Mouse (Mus musculus): ENCODE data around the gene Epb41l4b. TPM values are rescaled to one million over a fixed set of nuclear protein-coding genes. Genes with fewer than 3 reads are reported as not detected.

Gene Epb41l4b
- total and polyA plus RNA-seq, 2 experiments from 2014 or later: 1.8 to 6.2 TPM

DNA sequence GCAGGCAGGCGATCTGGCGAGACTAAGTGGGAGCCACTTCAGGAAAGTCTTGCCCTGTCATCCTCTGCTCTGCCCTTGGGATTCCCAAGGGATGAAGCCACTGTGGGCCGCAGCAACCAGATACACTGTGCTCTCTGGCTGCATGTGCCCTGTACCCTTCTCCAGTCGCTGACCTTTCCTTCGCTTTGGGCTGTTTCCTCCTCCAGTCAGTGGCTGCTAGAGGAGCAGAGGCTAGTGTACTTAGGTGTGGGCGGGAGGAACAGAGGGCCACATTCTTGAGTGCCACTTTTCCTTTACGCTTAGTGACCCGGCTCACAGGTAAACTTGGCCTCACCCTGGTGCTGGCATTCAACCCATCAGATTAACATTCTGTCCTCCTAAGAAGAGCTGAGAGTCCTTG, 10.6 kb upstream of the Epb41l4b start:
- Histone ChIP-seq H3K4me3 (ENCODE audit: low read depth, low read length) (no peak overlapping the region), H3K36me3 (ENCODE audit: insufficient read depth) (no peaks in the 10 kb centered on the region), H3K9ac (no peak overlapping the region), H3K4me2 (ENCODE audit: low read depth) (peak overlapping the region; percentile 21; the same call in 1 of the 2 replicates), H3K27me3 (ENCODE audit: insufficient read depth, low read length) (no peaks in the 10 kb centered on the region), H3K9me3 (ENCODE audit: low read length) (no peaks in the 10 kb centered on the region), H3K4me1 (ENCODE audit: insufficient read depth) (no peaks in the 10 kb centered on the region), H3K27ac (ENCODE audit: low read depth, low read length) (no peak overlapping the region)
- DNase-seq: no peak
- TF ChIP-seq CTCF (IDR thresholded peaks at IDR 0.05; ENCODE audit: low read depth): no peak
- ATAC-seq: no peak
- 41% methylated on average over 8 of the region's 8 CpGs for WGBS

- WGBS: 3% methylated on average over 9 of the region's 9 CpGs
- ATAC-seq (peak; percentile 20; the same call in 1 of the 2 replicates), DNase-seq (no peak)
- H3K9ac ChIP-seq: no peak overlapping the region
- H3K27me3 ChIP-seq (ENCODE audit: insufficient read depth, low read length): no peaks in the 10 kb centered on the region
- peak overlapping the region; percentile 21; the same call in 1 of the 2 replicates for H3K4me2 ChIP-seq (ENCODE audit: low read depth)
- no peak overlapping the region for H3K4me3 ChIP-seq (ENCODE audit: low read depth, low read length)
- H3K9me3 ChIP-seq (ENCODE audit: low read length): no peaks in the 10 kb centered on the region
- no peak for TF ChIP-seq CTCF (IDR thresholded peaks at IDR 0.05; ENCODE audit: low read depth)
- no peaks in the 10 kb centered on the region for H3K4me1 ChIP-seq (ENCODE audit: insufficient read depth)
- H3K27ac ChIP-seq (ENCODE audit: low read depth, low read length): no peak overlapping the region
- H3K36me3 ChIP-seq (ENCODE audit: insufficient read depth): no peaks in the 10 kb centered on the region
Observed at GRCm38 (mm10) chr4:57153068-57153835, 10.0 kb upstream of the Epb41l4b start.

GRCm38 (mm10) chr4:57148182-57148581, 4.9 kb upstream of the Epb41l4b start:
- Histone ChIP-seq H3K4me3 (ENCODE audit: low read depth, low read length) (no peak overlapping the region), H3K36me3 (ENCODE audit: insufficient read depth) (no peaks in the 10 kb centered on the region), H3K4me2 (ENCODE audit: low read depth) (no peak overlapping the region), H3K27me3 (ENCODE audit: insufficient read depth, low read length) (0 out of 2 replicates have a peak, but pooled peaks cover 11% of the 10 kb centered on the region), H3K4me1 (ENCODE audit: insufficient read depth) (no peaks in the 10 kb centered on the region), H3K9me3 (ENCODE audit: low read length) (no peaks in the 10 kb centered on the region), H3K27ac (ENCODE audit: low read depth, low read length) (no peak overlapping the region), H3K9ac (no peak overlapping the region)
- WGBS: 68% methylated on average over 3 of the region's 3 CpGs
- DNase-seq (no peak), ATAC-seq (no peak)
- TF ChIP-seq CTCF (IDR thresholded peaks at IDR 0.05; ENCODE audit: low read depth): no peak

DNA sequence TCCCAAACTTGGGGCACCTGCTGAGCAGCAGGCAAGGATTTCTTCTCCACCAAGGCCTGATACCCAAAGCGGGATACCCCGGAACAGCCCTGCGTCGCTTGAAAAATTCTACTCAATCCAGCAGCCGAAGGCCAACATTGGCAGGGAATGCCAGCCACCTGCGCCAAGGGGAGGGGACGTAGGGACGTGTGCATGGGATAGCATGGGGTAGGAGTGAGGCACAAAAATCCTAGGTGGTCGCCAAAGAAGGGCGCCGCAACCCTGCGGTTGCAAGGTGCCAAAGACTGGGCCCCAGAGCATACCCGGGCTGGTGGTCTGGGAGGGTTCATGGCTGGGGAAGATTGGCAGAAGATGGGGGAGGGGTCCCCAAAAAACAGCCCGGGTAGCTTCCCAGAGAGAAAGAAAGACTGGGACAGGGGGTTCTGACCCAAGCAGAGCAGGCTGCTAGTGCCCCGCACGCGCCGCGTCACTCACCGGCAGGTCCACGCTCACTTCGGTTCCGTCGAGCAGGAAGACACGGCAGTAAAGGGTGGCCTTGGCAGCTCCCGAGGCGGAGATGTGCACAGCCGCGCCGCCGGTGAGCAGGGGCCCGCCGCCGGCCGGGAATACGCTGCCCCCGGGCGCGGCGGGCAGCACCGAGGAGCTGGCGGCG, 737 bp downstream of the Epb41l4b start:
- under 1% methylated on average over 35 of the region's 43 CpGs for WGBS
- no peak overlapping the region for H3K27ac ChIP-seq (ENCODE audit: low read depth, low read length)

DNA sequence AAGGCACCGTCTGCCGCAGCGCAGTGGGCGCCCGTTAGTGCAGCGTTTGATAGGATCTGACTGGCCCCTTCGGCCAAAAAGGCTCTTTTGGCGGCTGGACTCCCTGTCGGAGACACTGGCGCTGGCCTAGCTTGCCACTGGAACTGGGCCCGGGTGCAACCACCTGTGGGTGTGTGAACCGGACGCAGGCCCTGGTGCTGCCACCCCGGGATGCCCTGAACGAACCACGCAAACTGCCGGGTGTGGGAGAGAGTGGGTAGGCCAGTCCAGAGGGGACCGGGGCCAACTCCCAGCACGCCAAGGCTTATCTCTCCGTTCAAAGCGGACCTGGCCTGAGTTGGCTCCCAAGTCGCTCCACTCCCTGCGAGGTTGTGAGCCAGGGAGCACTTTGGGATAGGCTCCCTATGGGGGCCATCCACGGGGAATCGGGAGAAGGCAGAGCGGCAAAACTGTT, 1.3 kb downstream of the Epb41l4b start:
- H3K4me3 ChIP-seq (ENCODE audit: low read depth, low read length): peak overlapping the region; percentile 76
- TF ChIP-seq CTCF (IDR thresholded peaks at IDR 0.05; ENCODE audit: low read depth): no peak
- H3K27me3 ChIP-seq (ENCODE audit: insufficient read depth, low read length): peaks cover 31% of the 10 kb centered on the region
- ATAC-seq (no peak), DNase-seq (no peak)
- H3K4me2 ChIP-seq (ENCODE audit: low read depth): peak overlapping the region; percentile 79
- no peak overlapping the region for H3K27ac ChIP-seq (ENCODE audit: low read depth, low read length)
- H3K4me1 ChIP-seq (ENCODE audit: insufficient read depth): peaks cover 3% of the 10 kb centered on the region; the same call in 1 of the 2 replicates
- 5% methylated on average over 26 of the region's 26 CpGs for WGBS
- no peaks in the 10 kb centered on the region for H3K36me3 ChIP-seq (ENCODE audit: insufficient read depth)
- H3K9ac ChIP-seq: peak overlapping the region; percentile 62; the same call in 1 of the 2 replicates
- H3K9me3 ChIP-seq (ENCODE audit: low read length): no peaks in the 10 kb centered on the region

More for the DNA sequence above, 737 bp downstream of the Epb41l4b start:
- ATAC-seq: peak; percentile 10
- Histone ChIP-seq H3K36me3 (ENCODE audit: insufficient read depth) (no peaks in the 10 kb centered on the region), H3K9ac (peak overlapping the region; percentile 62), H3K4me2 (ENCODE audit: low read depth) (peak overlapping the region; percentile 79), H3K4me3 (ENCODE audit: low read depth, low read length) (peak overlapping the region; percentile 76), H3K4me1 (ENCODE audit: insufficient read depth) (peaks cover 3% of the 10 kb centered on the region; the same call in 1 of the 2 replicates), H3K27me3 (ENCODE audit: insufficient read depth, low read length) (peaks cover 31% of the 10 kb centered on the region), H3K9me3 (ENCODE audit: low read length) (no peaks in the 10 kb centered on the region)
- peak; percentile 24 for DNase-seq
- TF ChIP-seq CTCF (IDR thresholded peaks at IDR 0.05; ENCODE audit: low read depth): no peak

DNA sequence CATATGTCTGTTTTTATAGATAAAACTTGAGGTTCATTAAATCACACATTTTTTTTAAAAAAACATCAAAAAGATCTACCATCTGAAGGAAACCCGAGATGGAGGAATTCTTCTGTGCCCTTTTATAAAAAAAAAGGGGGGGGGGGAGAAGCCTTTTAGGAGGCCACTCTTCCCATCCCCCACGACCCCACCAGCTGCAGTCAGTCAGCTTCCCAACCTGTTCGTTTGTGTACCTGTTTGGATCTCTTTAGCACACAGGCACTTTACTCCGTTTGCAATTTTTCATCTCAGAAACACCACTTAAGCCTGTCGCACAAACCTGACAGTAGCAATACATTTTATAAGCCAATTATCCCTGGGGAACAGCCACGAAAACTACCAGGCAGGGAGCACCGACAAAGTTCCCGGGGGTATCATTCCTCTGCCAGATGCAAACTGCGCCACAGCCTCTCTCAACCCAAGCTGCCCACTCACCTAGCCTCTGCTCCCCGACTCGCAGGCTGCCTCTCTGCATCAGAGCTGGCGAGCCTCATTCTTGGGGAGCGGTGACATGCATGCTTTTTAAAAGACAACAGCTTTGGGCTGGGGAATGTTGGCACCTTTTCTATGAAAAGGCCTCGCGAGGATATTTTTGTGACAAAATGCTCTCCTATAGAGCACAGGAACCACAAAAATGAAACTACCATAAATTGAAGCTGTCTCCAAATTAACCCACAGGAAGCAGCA, 2.1 kb downstream of the Epb41l4b start:
- peaks cover 31% of the 10 kb centered on the region for H3K27me3 ChIP-seq (ENCODE audit: insufficient read depth, low read length)
- ATAC-seq (no peak), DNase-seq (peak; percentile 17)
- no peaks in the 10 kb centered on the region for H3K9me3 ChIP-seq (ENCODE audit: low read length)
- peak overlapping the region; percentile 76; the same call in 1 of the 2 replicates for H3K4me3 ChIP-seq (ENCODE audit: low read depth, low read length)
- no peaks in the 10 kb centered on the region for H3K36me3 ChIP-seq (ENCODE audit: insufficient read depth)
- 22% methylated on average over 15 of the region's 15 CpGs for WGBS
- peak overlapping the region; percentile 79 for H3K4me2 ChIP-seq (ENCODE audit: low read depth)
- no peak overlapping the region for H3K9ac ChIP-seq
- H3K27ac ChIP-seq (ENCODE audit: low read depth, low read length): no peak overlapping the region
- H3K4me1 ChIP-seq (ENCODE audit: insufficient read depth): peaks cover 3% of the 10 kb centered on the region; the same call in 1 of the 2 replicates
- no peak for TF ChIP-seq CTCF (IDR thresholded peaks at IDR 0.05; ENCODE audit: low read depth)

Data from forebrain, postnatal 0 days (tissue).